Mouse (Mus musculus): ENCODE results near the gene Gm19426. TPM values are rescaled to one million over a fixed set of nuclear protein-coding genes. Genes with fewer than 3 reads are reported as not detected.

Gm19426 gene
- polyA plus RNA-seq, 1 experiment, result 0.28 TPM

- no peaks in the 10 kb centered on the region for H3K27me3 ChIP-seq (ENCODE audit: control insufficient read depth, insufficient read depth, low read length)
- peak overlapping the region; percentile 94 for H3K27ac ChIP-seq (ENCODE audit: insufficient read depth, low read length)
- peaks cover 3% of the 10 kb centered on the region for H3K4me1 ChIP-seq (ENCODE audit: control insufficient read depth, insufficient read depth, insufficient read length)
- peak overlapping the region; percentile 98 for H3K4me3 ChIP-seq (ENCODE audit: extremely low read depth, insufficient read depth, insufficient read length)
- H3K36me3 ChIP-seq (ENCODE audit: control insufficient read depth, insufficient read depth, low read length), result peaks cover 2% of the 10 kb centered on the region
- under 1% methylated on average over 33 of the region's 33 CpGs for WGBS
- TF ChIP-seq POLR2A (IDR thresholded peaks at IDR 0.05; ENCODE audit: low read depth, low read length) (no peak), CTCF (IDR thresholded peaks at IDR 0.05; ENCODE audit: extremely low read depth, insufficient read depth, insufficient read length, insufficient replicate concordance) (no peak)
- DNase-seq (ENCODE audit: low read depth in 1 of 2, low spot score in 2 of 2), result peak; percentile 74 to 98
Measured at GRCm38 (mm10) chr2:84715562-84716361, 27.7 kb downstream of the Gm19426 start.

- peak; percentile 89 for TF ChIP-seq POLR2A (IDR thresholded peaks at IDR 0.05; ENCODE audit: low read depth, low read length)
- TF ChIP-seq CTCF (IDR thresholded peaks at IDR 0.05; ENCODE audit: extremely low read depth, insufficient read depth, insufficient read length, insufficient replicate concordance), result no peak
- under 1% methylated on average over 104 of the region's 107 CpGs for WGBS
- peaks cover 6% of the 10 kb centered on the region for H3K36me3 ChIP-seq (ENCODE audit: control insufficient read depth, insufficient read depth, low read length)
Measured at GRCm38 (mm10) chr2:84714811-84715561, 28.5 kb downstream of the Gm19426 start, which contains the start of gene Zdhhc5. Zdhhc5 (minus strand) TSS chr2:84715180.

GRCm38 (mm10) chr2:84714422-84714810, 29.0 kb downstream of the Gm19426 start:
- Histone ChIP-seq H3K27ac (ENCODE audit: insufficient read depth, low read length) (peak overlapping the region; percentile 93), H3K27me3 (ENCODE audit: control insufficient read depth, insufficient read depth, low read length) (no peaks in the 10 kb centered on the region), H3K4me3 (ENCODE audit: extremely low read depth, insufficient read depth, insufficient read length) (peak overlapping the region; percentile 76), H3K4me1 (ENCODE audit: control insufficient read depth, insufficient read depth, insufficient read length) (peaks cover 3% of the 10 kb centered on the region), H3K36me3 (ENCODE audit: control insufficient read depth, insufficient read depth, low read length) (peaks cover 8% of the 10 kb centered on the region)
- 0% methylated on average over 23 of the region's 26 CpGs for WGBS
- DNase-seq (ENCODE audit: low read depth in 1 of 2, low spot score in 2 of 2), result no peak
- TF ChIP-seq CTCF (IDR thresholded peaks at IDR 0.05; ENCODE audit: extremely low read depth, insufficient read depth, insufficient read length, insufficient replicate concordance), result no peak
- no peak for TF ChIP-seq POLR2A (IDR thresholded peaks at IDR 0.05; ENCODE audit: low read depth, low read length)

More at GRCm38 (mm10) chr2:84714811-84715561, 28.5 kb downstream of the Gm19426 start, which contains the start of gene Zdhhc5:
- Histone ChIP-seq H3K27ac (ENCODE audit: insufficient read depth, low read length) (peak within 1 kb of the TSS; percentile 94), H3K27me3 (ENCODE audit: control insufficient read depth, insufficient read depth, low read length) (no peaks in the 10 kb centered on the region), H3K4me3 (ENCODE audit: extremely low read depth, insufficient read depth, insufficient read length) (peak within 1 kb of the TSS; percentile 98), H3K4me1 (ENCODE audit: control insufficient read depth, insufficient read depth, insufficient read length) (peaks cover 3% of the 10 kb centered on the region)
- DNase-seq (ENCODE audit: low read depth in 1 of 2, low spot score in 2 of 2), result peak; percentile 96 to 97

- WGBS, result 96% methylated on average over 2 of the region's 2 CpGs
Measured at GRCm38 (mm10) chr2:84711898-84712297, 31.6 kb downstream of the Gm19426 start.

GRCm38 (mm10) chr2:84707523-84707922, 35.9 kb downstream of the Gm19426 start:
- no peak for TF ChIP-seq CTCF (IDR thresholded peaks at IDR 0.05; ENCODE audit: extremely low read depth, insufficient read depth, insufficient read length, insufficient replicate concordance)
- TF ChIP-seq POLR2A (IDR thresholded peaks at IDR 0.05; ENCODE audit: low read depth, low read length), result no peak
- Histone ChIP-seq H3K4me3 (ENCODE audit: extremely low read depth, insufficient read depth, insufficient read length) (no peak overlapping the region), H3K36me3 (ENCODE audit: control insufficient read depth, insufficient read depth, low read length) (peaks cover 19% of the 10 kb centered on the region), H3K27ac (ENCODE audit: insufficient read depth, low read length) (no peak overlapping the region), H3K27me3 (ENCODE audit: control insufficient read depth, insufficient read depth, low read length) (no peaks in the 10 kb centered on the region), H3K4me1 (ENCODE audit: control insufficient read depth, insufficient read depth, insufficient read length) (no peaks in the 10 kb centered on the region)
- DNase-seq (ENCODE audit: low read depth in 1 of 2, low spot score in 2 of 2), result no peak
- WGBS, result 88% methylated on average over 1 of the region's 1 CpGs

More at GRCm38 (mm10) chr2:84711898-84712297, 31.6 kb downstream of the Gm19426 start:
- no peak for TF ChIP-seq POLR2A (IDR thresholded peaks at IDR 0.05; ENCODE audit: low read depth, low read length)
- Histone ChIP-seq H3K36me3 (ENCODE audit: control insufficient read depth, insufficient read depth, low read length) (peaks cover 17% of the 10 kb centered on the region), H3K4me3 (ENCODE audit: extremely low read depth, insufficient read depth, insufficient read length) (no peak overlapping the region), H3K27me3 (ENCODE audit: control insufficient read depth, insufficient read depth, low read length) (no peaks in the 10 kb centered on the region), H3K27ac (ENCODE audit: insufficient read depth, low read length) (no peak overlapping the region), H3K4me1 (ENCODE audit: control insufficient read depth, insufficient read depth, insufficient read length) (peaks cover 3% of the 10 kb centered on the region)
- DNase-seq (ENCODE audit: low read depth in 1 of 2, low spot score in 2 of 2), result no peak

- Histone ChIP-seq H3K4me1 (ENCODE audit: control insufficient read depth, insufficient read depth, insufficient read length) (no peaks in the 10 kb centered on the region), H3K27ac (ENCODE audit: insufficient read depth, low read length) (no peak overlapping the region), H3K36me3 (ENCODE audit: control insufficient read depth, insufficient read depth, low read length) (peaks cover 19% of the 10 kb centered on the region), H3K4me3 (ENCODE audit: extremely low read depth, insufficient read depth, insufficient read length) (no peak overlapping the region), H3K27me3 (ENCODE audit: control insufficient read depth, insufficient read depth, low read length) (no peaks in the 10 kb centered on the region)
- TF ChIP-seq CTCF (IDR thresholded peaks at IDR 0.05; ENCODE audit: extremely low read depth, insufficient read depth, insufficient read length, insufficient replicate concordance) (no peak), POLR2A (IDR thresholded peaks at IDR 0.05; ENCODE audit: low read depth, low read length) (no peak)
- WGBS, result 83% methylated on average over 1 of the region's 1 CpGs
- DNase-seq (ENCODE audit: low read depth in 1 of 2, low spot score in 2 of 2), result no peak
Measured at GRCm38 (mm10) chr2:84705295-84705694, 38.2 kb downstream of the Gm19426 start.
